Mouse (Mus musculus) Muller cell, postnatal 12 days (primary cell): ENCODE measurements around the gene Dmbt1.
"Not testable (repeated sequence)": the region's sequence is repeated elsewhere in the genome, so short reads cannot be mapped to it uniquely, and the experiment has no call there.

Experiments
- DNase-seq: peaks from one replicate; pipeline ENCODE4 v3.0.0-alpha.2; 2015; ENCODE audit errors: inconsistent ontology term

Gene Dmbt1

GRCm38 (mm10) chr7:131049829-131050228 lies 18.0 kb downstream of the Dmbt1 start:
- DNase-seq: not testable (repeated sequence)

GRCm38 (mm10) chr7:131054808-131055370 lies 23.0 kb downstream of the Dmbt1 start:
- no peak for DNase-seq

- not testable (repeated sequence) for DNase-seq
Measured at GRCm38 (mm10) chr7:131057918-131058317, 26.1 kb downstream of the Dmbt1 start.

GRCm38 (mm10) chr7:131059808-131060207 lies 28.0 kb downstream of the Dmbt1 start:
- not testable (repeated sequence) for DNase-seq

- no peak for DNase-seq
Measured at GRCm38 (mm10) chr7:131062541-131062940, 30.7 kb downstream of the Dmbt1 start.

GRCm38 (mm10) chr7:131068191-131068590 lies 36.3 kb downstream of the Dmbt1 start:
- not testable (repeated sequence) for DNase-seq

- not testable (repeated sequence) for DNase-seq
Measured at GRCm38 (mm10) chr7:131073476-131073875, 41.6 kb downstream of the Dmbt1 start.

GRCm38 (mm10) chr7:131074098-131074497 lies 42.2 kb downstream of the Dmbt1 start:
- not testable (repeated sequence) for DNase-seq

GRCm38 (mm10) chr7:131075956-131076355 lies 44.1 kb downstream of the Dmbt1 start:
- no peak for DNase-seq

- not testable (repeated sequence) for DNase-seq
Measured at GRCm38 (mm10) chr7:131082403-131082802, 50.5 kb downstream of the Dmbt1 start.

GRCm38 (mm10) chr7:131112486-131112885 lies 80.6 kb downstream of the Dmbt1 start:
- DNase-seq: no peak

GRCm38 (mm10) chr7:131113676-131114075 lies 81.8 kb downstream of the Dmbt1 start:
- DNase-seq: no peak

GRCm38 (mm10) chr7:131114434-131114833 lies 82.6 kb downstream of the Dmbt1 start:
- DNase-seq: no peak

- no peak for DNase-seq
Measured at GRCm38 (mm10) chr7:131122210-131122807, 90.5 kb downstream of the Dmbt1 start.

- DNase-seq: no peak
Measured at GRCm38 (mm10) chr7:131130021-131130420, 98.2 kb downstream of the Dmbt1 start.

GRCm38 (mm10) chr7:131133181-131133580 lies 101.3 kb downstream of the Dmbt1 start:
- peak; percentile 92 for DNase-seq

- DNase-seq: no peak
Measured at GRCm38 (mm10) chr7:131146214-131146613, 114.4 kb downstream of the Dmbt1 start, which contains the start of gene 4933402N03Rik. Gene 4933402N03Rik (minus strand): TSS chr7:131146314.

GRCm38 (mm10) chr7:131150179-131150578 lies 118.3 kb downstream of the Dmbt1 start:
- DNase-seq: no peak

- DNase-seq: no peak
Measured at GRCm38 (mm10) chr7:131153044-131153443, 121.2 kb downstream of the Dmbt1 start.

GRCm38 (mm10) chr7:131162251-131162650 lies 130.4 kb downstream of the Dmbt1 start:
- DNase-seq: no peak

- no peak for DNase-seq
Measured at GRCm38 (mm10) chr7:131167771-131168170, 135.9 kb downstream of the Dmbt1 start.

GRCm38 (mm10) chr7:131169099-131169498 lies 137.2 kb downstream of the Dmbt1 start:
- no peak for DNase-seq
